Mouse (Mus musculus) hindbrain, embryonic 11.5 days (tissue): ENCODE data around the gene Nudt14. TPM values are rescaled to one million over a fixed set of nuclear protein-coding genes. Genes with fewer than 3 reads are reported as not detected.

Source experiments
- ATAC-seq: fragments of 200-750 bp; cut with Nextera tagmentation; 2 replicates; pipeline ENCODE4 v1.8.0; 2017; ENCODE audit warnings: mild to moderate bottlenecking, moderate TSS enrichment, moderate library complexity; ENCODE audit not compliant: low FRiP score
- DNase-seq: peaks from one replicate; pipeline ENCODE4 v3.0.0-alpha.2; 2015; ENCODE audit warnings: low spot score
- H3K27ac ChIP-seq: fragments of 300-500 bp; sonication (generic); 2 replicates; pipeline ENCODE4 v1.5.1; 2014; ENCODE audit warnings: mild to moderate bottlenecking, low read depth, low read length
- H3K27me3 ChIP-seq: fragments of 300-500 bp; sonication (generic); 2 replicates; pipeline ENCODE4 v1.6.1; 2014; ENCODE audit warnings: mild to moderate bottlenecking, low read length, moderate library complexity, mixed read lengths; ENCODE audit not compliant: control insufficient read depth, insufficient read depth
- H3K36me3 ChIP-seq: fragments of 300-500 bp; sonication (generic); 2 replicates; pipeline ENCODE4 v1.6.1; 2014; ENCODE audit warnings: mild to moderate bottlenecking, low read length, moderate library complexity, mixed read lengths; ENCODE audit not compliant: control insufficient read depth, insufficient read depth
- H3K4me1 ChIP-seq: fragments of 300-500 bp; sonication (generic); replicated peaks from 2 replicates; pipeline ENCODE4 v1.6.1; 2014; ENCODE audit warnings: low read length, mixed read lengths; ENCODE audit not compliant: control insufficient read depth, insufficient read depth
- H3K4me2 ChIP-seq: fragments of 300-500 bp; sonication (generic); replicated peaks from 2 replicates; pipeline ENCODE4 v1.6.1; 2014; ENCODE audit warnings: mild to moderate bottlenecking, low read depth, low read length
- H3K4me3 ChIP-seq: fragments of 300-500 bp; sonication (generic); 2 replicates; pipeline ENCODE4 v1.5.1; 2014; ENCODE audit warnings: low read depth, low read length
- H3K9ac ChIP-seq: fragments of 300-500 bp; sonication (generic); 2 replicates; pipeline ENCODE4 v1.6.1; 2014; ENCODE audit warnings: low read depth, low read length
- H3K9me3 ChIP-seq: fragments of 300-500 bp; sonication (generic); 2 replicates; pipeline ENCODE4 v1.6.1; 2016; ENCODE audit warnings: low read length; ENCODE audit not compliant: control insufficient read depth
- WGBS: fragments of 180-500 bp; shearing (Covaris S2); extraction: QIAGEN DNeasy Blood & Tissue Kit; methylation state at CpG from one replicate; pipeline ENCODE4 v1.1.7; 2014; 5-methylcytosine and 5-hydroxymethylcytosine counted together
- polyA plus RNA-seq: library from polyadenylated mRNA; unstranded; fragments of >200 nt; fragmentation: Nextera tagmentation; extraction: Ambion mirVana; gene quantifications from 2 replicates; pipeline ENCODE4 v1.2.1, GENCODE M21; 2014

The Nudt14 gene
- polyA plus RNA-seq, 1 experiment from 2014 or later: 57.3 TPM

- peaks cover 12% of the 10 kb centered on the region for H3K4me1 ChIP-seq
- no peak overlapping the region for H3K9ac ChIP-seq
- no peak overlapping the region for H3K4me2 ChIP-seq
- H3K36me3 ChIP-seq: no peaks in the 10 kb centered on the region
- no peak overlapping the region for H3K4me3 ChIP-seq
- H3K9me3 ChIP-seq: no peaks in the 10 kb centered on the region
- 71% methylated on average over 14 of the region's 14 CpGs for WGBS
- H3K27me3 ChIP-seq: peaks cover 31% of the 10 kb centered on the region
- DNase-seq: no peak
- no peak for ATAC-seq
- no peak overlapping the region for H3K27ac ChIP-seq
Observed at GRCm38 (mm10) chr12:112927265-112927664, 14.7 kb downstream of the Nudt14 start.

- Histone ChIP-seq H3K9ac (no peak overlapping the region), H3K27ac (no peak overlapping the region), H3K27me3 (peaks cover 31% of the 10 kb centered on the region), H3K9me3 (no peaks in the 10 kb centered on the region), H3K36me3 (no peaks in the 10 kb centered on the region), H3K4me2 (no peak overlapping the region), H3K4me3 (no peak overlapping the region), H3K4me1 (peaks cover 13% of the 10 kb centered on the region)
- 78% methylated on average over 6 of the region's 6 CpGs for WGBS
- ATAC-seq: no peak
- no peak for DNase-seq
Observed at GRCm38 (mm10) chr12:112925950-112926349, 16.0 kb downstream of the Nudt14 start.

- ATAC-seq: peak; percentile 74
- 14% methylated on average over 3 of the region's 3 CpGs for WGBS
- Histone ChIP-seq H3K4me1 (peaks cover 8% of the 10 kb centered on the region; the same call in 1 of the 2 replicates), H3K4me2 (no peak overlapping the region), H3K9me3 (no peaks in the 10 kb centered on the region), H3K4me3 (no peak overlapping the region), H3K27ac (no peak overlapping the region), H3K9ac (no peak overlapping the region), H3K27me3 (peaks cover 5% of the 10 kb centered on the region), H3K36me3 (no peaks in the 10 kb centered on the region)
- peak; percentile 54 for DNase-seq
Observed at GRCm38 (mm10) chr12:112922541-112922940, 19.4 kb downstream of the Nudt14 start.

GRCm38 (mm10) chr12:112921518-112921917, 20.4 kb downstream of the Nudt14 start:
- DNase-seq: no peak
- WGBS: 85% methylated on average over 12 of the region's 12 CpGs
- H3K27me3 ChIP-seq: no peaks in the 10 kb centered on the region
- H3K4me1 ChIP-seq: peaks cover 8% of the 10 kb centered on the region; the same call in 1 of the 2 replicates
- H3K27ac ChIP-seq: no peak overlapping the region
- H3K4me2 ChIP-seq: no peak overlapping the region
- no peak for ATAC-seq
- H3K9me3 ChIP-seq: no peaks in the 10 kb centered on the region
- H3K4me3 ChIP-seq: no peak overlapping the region
- H3K9ac ChIP-seq: no peak overlapping the region
- no peaks in the 10 kb centered on the region for H3K36me3 ChIP-seq

- H3K27ac ChIP-seq: no peak overlapping the region
- ATAC-seq (no peak), DNase-seq (no peak)
- H3K27me3 ChIP-seq: no peaks in the 10 kb centered on the region
- 53% methylated on average over 8 of the region's 8 CpGs for WGBS
- H3K36me3 ChIP-seq: no peaks in the 10 kb centered on the region
- H3K4me1 ChIP-seq: peaks cover 7% of the 10 kb centered on the region; the same call in 1 of the 2 replicates
- H3K4me3 ChIP-seq: no peak overlapping the region
- H3K9ac ChIP-seq: no peak overlapping the region
- no peak overlapping the region for H3K4me2 ChIP-seq
- H3K9me3 ChIP-seq: no peaks in the 10 kb centered on the region
Observed at GRCm38 (mm10) chr12:112917906-112918305, 24.0 kb downstream of the Nudt14 start.

GRCm38 (mm10) chr12:112917486-112917885, 24.4 kb downstream of the Nudt14 start:
- ATAC-seq: no peak
- Histone ChIP-seq H3K4me3 (no peak overlapping the region), H3K4me1 (peaks cover 3% of the 10 kb centered on the region; the same call in 1 of the 2 replicates), H3K36me3 (no peaks in the 10 kb centered on the region), H3K9me3 (no peaks in the 10 kb centered on the region), H3K27me3 (no peaks in the 10 kb centered on the region), H3K4me2 (no peak overlapping the region), H3K27ac (no peak overlapping the region), H3K9ac (no peak overlapping the region)
- 86% methylated on average over 11 of the region's 11 CpGs for WGBS
- no peak for DNase-seq

GRCm38 (mm10) chr12:112916698-112917400, 25.1 kb downstream of the Nudt14 start:
- H3K9ac ChIP-seq: no peak overlapping the region
- H3K4me3 ChIP-seq: no peak overlapping the region
- DNase-seq (no peak), ATAC-seq (no peak)
- no peaks in the 10 kb centered on the region for H3K36me3 ChIP-seq
- H3K27ac ChIP-seq: no peak overlapping the region
- H3K9me3 ChIP-seq: no peaks in the 10 kb centered on the region
- no peak overlapping the region for H3K4me2 ChIP-seq
- no peaks in the 10 kb centered on the region for H3K27me3 ChIP-seq
- 87% methylated on average over 16 of the region's 16 CpGs for WGBS
- no peaks in the 10 kb centered on the region for H3K4me1 ChIP-seq

GRCm38 (mm10) chr12:112915587-112915986, 26.3 kb downstream of the Nudt14 start:
- no peaks in the 10 kb centered on the region for H3K9me3 ChIP-seq
- H3K9ac ChIP-seq: no peak overlapping the region
- WGBS: 76% methylated on average over 13 of the region's 13 CpGs
- ATAC-seq: no peak
- H3K27ac ChIP-seq: no peak overlapping the region
- DNase-seq: no peak
- H3K36me3 ChIP-seq: no peaks in the 10 kb centered on the region
- no peaks in the 10 kb centered on the region for H3K27me3 ChIP-seq
- no peaks in the 10 kb centered on the region for H3K4me1 ChIP-seq
- no peak overlapping the region for H3K4me3 ChIP-seq
- no peak overlapping the region for H3K4me2 ChIP-seq

- no peaks in the 10 kb centered on the region for H3K36me3 ChIP-seq
- ATAC-seq (no peak), DNase-seq (no peak)
- no peak overlapping the region for H3K9ac ChIP-seq
- no peaks in the 10 kb centered on the region for H3K27me3 ChIP-seq
- H3K4me1 ChIP-seq: no peaks in the 10 kb centered on the region
- H3K4me2 ChIP-seq: no peak overlapping the region
- no peak overlapping the region for H3K4me3 ChIP-seq
- no peaks in the 10 kb centered on the region for H3K9me3 ChIP-seq
- no peak overlapping the region for H3K27ac ChIP-seq
- 80% methylated on average over 11 of the region's 11 CpGs for WGBS
Observed at GRCm38 (mm10) chr12:112914527-112914926, 27.4 kb downstream of the Nudt14 start.
